Mouse (Mus musculus): Measurements from ENCODE around the gene Them5.

GRCm38 (mm10) chr3:94367511-94367910 lies 25.6 kb downstream of the Them5 start:
- TF ChIP-seq CTCF (IDR thresholded peaks at IDR 0.05; ENCODE audit: low read depth) (no peak), EP300 (optimal IDR thresholded peaks at IDR 0.05) (no peak)

Measured in stomach, postnatal 0 days (tissue).